Mouse (Mus musculus): ENCODE data around the gene Stag3. TPM values are rescaled to one million over a fixed set of nuclear protein-coding genes. Genes with fewer than 3 reads are reported as not detected.

The Stag3 gene
- polyA plus RNA-seq, 1 experiment = 9.2 TPM

- Histone ChIP-seq H3K4me3 (replicated peaks) (peak overlapping the region; percentile 70), H3K9me3 (peaks cover 6% of the 10 kb centered on the region), H3K36me3 (replicated peaks; ENCODE audit: low read length) (peaks cover 55% of the 10 kb centered on the region), H3K27me3 (replicated peaks) (no peaks in the 10 kb centered on the region), H3K4me1 (peaks cover 79% of the 10 kb centered on the region)
- TF ChIP-seq FLI1 (IDR thresholded peaks at IDR 0.05; ENCODE audit: low read length) = no peak
- TF ChIP-seq GATA1 (IDR thresholded peaks at IDR 0.05; ENCODE audit: borderline replicate concordance, low read length) = no peak
Observed at GRCm38 (mm10) chr5:138257585-138257978, 22.5 kb upstream of the Stag3 start.

- Histone ChIP-seq H3K4me3 (replicated peaks) (no peak overlapping the region), H3K4me1 (peaks cover 84% of the 10 kb centered on the region), H3K9me3 (peaks cover under 1% of the 10 kb centered on the region), H3K36me3 (replicated peaks; ENCODE audit: low read length) (peaks cover 56% of the 10 kb centered on the region), H3K27me3 (replicated peaks) (no peaks in the 10 kb centered on the region)
- TF ChIP-seq FLI1 (IDR thresholded peaks at IDR 0.05; ENCODE audit: low read length) (no peak), GATA1 (IDR thresholded peaks at IDR 0.05; ENCODE audit: borderline replicate concordance, low read length) (no peak)
Observed at GRCm38 (mm10) chr5:138258078-138258477, 22.0 kb upstream of the Stag3 start.

DNA sequence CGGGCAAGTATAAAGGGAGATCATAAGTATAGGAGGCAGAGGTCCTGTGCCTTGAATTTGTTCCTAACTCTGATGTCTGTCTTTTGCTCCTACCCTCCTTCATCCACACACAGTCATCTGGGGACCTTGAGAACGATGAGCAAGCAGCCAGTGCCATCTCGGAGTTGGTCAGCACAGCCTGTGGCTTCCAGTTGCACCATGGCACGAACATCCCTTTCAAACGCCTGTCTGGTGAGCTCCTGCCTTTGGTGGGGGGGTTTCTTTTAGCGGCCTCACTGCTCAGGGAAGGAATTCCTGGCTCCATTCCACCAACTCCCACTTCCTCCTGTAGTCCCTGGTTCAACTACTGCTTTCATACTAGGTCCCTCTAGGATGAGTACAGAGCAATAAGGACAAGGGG is 21.5 kb upstream of the Stag3 start:
- Histone ChIP-seq H3K27me3 (replicated peaks) (no peaks in the 10 kb centered on the region), H3K9me3 (no peaks in the 10 kb centered on the region), H3K4me1 (peaks cover 89% of the 10 kb centered on the region), H3K4me3 (replicated peaks) (no peak overlapping the region), H3K36me3 (replicated peaks; ENCODE audit: low read length) (peaks cover 56% of the 10 kb centered on the region)
- TF ChIP-seq GATA1 (IDR thresholded peaks at IDR 0.05; ENCODE audit: borderline replicate concordance, low read length) = no peak
- TF ChIP-seq FLI1 (IDR thresholded peaks at IDR 0.05; ENCODE audit: low read length) = no peak

DNA sequence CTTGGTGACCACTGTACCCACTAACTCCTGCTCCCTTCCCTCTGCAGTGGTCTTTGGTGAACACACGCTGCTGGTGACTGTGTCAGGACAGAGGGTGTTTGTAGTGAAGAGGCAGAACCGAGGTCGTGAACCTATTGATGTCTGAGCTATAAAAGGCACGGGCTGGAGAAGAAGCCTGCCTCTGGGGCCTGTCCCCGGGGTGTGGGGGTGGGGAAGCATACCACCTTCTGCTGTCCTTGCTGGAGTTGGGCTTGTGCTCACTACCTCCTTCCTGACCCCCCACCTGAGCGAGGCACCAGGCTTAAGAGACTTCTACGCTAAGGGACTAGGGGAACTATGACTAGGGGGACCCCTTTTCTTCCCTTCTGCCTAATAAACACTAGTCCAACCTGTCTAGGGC is 21.0 kb upstream of the Stag3 start:
- Histone ChIP-seq H3K4me1 (peaks cover 89% of the 10 kb centered on the region), H3K36me3 (replicated peaks; ENCODE audit: low read length) (peaks cover 56% of the 10 kb centered on the region), H3K9me3 (no peaks in the 10 kb centered on the region), H3K4me3 (replicated peaks) (no peak overlapping the region), H3K27me3 (replicated peaks) (no peaks in the 10 kb centered on the region)
- no peak for TF ChIP-seq FLI1 (IDR thresholded peaks at IDR 0.05; ENCODE audit: low read length)
- TF ChIP-seq GATA1 (IDR thresholded peaks at IDR 0.05; ENCODE audit: borderline replicate concordance, low read length) = no peak

GRCm38 (mm10) chr5:138260051-138260450 is 20.0 kb upstream of the Stag3 start:
- no peaks in the 10 kb centered on the region for H3K27me3 ChIP-seq (replicated peaks)
- H3K4me3 ChIP-seq (replicated peaks) = no peak overlapping the region
- no peaks in the 10 kb centered on the region for H3K9me3 ChIP-seq
- H3K4me1 ChIP-seq = peaks cover 92% of the 10 kb centered on the region
- H3K36me3 ChIP-seq (replicated peaks; ENCODE audit: low read length) = peaks cover 56% of the 10 kb centered on the region
- TF ChIP-seq FLI1 (IDR thresholded peaks at IDR 0.05; ENCODE audit: low read length) (no peak), GATA1 (IDR thresholded peaks at IDR 0.05; ENCODE audit: borderline replicate concordance, low read length) (no peak)

GRCm38 (mm10) chr5:138260834-138261233 is 19.2 kb upstream of the Stag3 start:
- H3K27me3 ChIP-seq (replicated peaks) = no peaks in the 10 kb centered on the region
- no peak for TF ChIP-seq GATA1 (IDR thresholded peaks at IDR 0.05; ENCODE audit: borderline replicate concordance, low read length)
- no peak for TF ChIP-seq FLI1 (IDR thresholded peaks at IDR 0.05; ENCODE audit: low read length)
- H3K4me1 ChIP-seq = peaks cover 92% of the 10 kb centered on the region
- no peak overlapping the region for H3K4me3 ChIP-seq (replicated peaks)
- H3K36me3 ChIP-seq (replicated peaks; ENCODE audit: low read length) = peaks cover 62% of the 10 kb centered on the region
- H3K9me3 ChIP-seq = no peaks in the 10 kb centered on the region

- Histone ChIP-seq H3K27me3 (replicated peaks) (no peaks in the 10 kb centered on the region), H3K4me1 (peaks cover 80% of the 10 kb centered on the region), H3K36me3 (replicated peaks; ENCODE audit: low read length) (peaks cover 69% of the 10 kb centered on the region), H3K4me3 (replicated peaks) (peak overlapping the region; percentile 95), H3K9me3 (no peaks in the 10 kb centered on the region)
- TF ChIP-seq GATA1 (IDR thresholded peaks at IDR 0.05; ENCODE audit: borderline replicate concordance, low read length) (no peak), FLI1 (IDR thresholded peaks at IDR 0.05; ENCODE audit: low read length) (no peak)
Observed at GRCm38 (mm10) chr5:138262001-138262400, 18.0 kb upstream of the Stag3 start.

GRCm38 (mm10) chr5:138262582-138263240 is 17.3 kb upstream of the Stag3 start:
- Histone ChIP-seq H3K4me1 (peaks cover 73% of the 10 kb centered on the region), H3K9me3 (no peaks in the 10 kb centered on the region)

GRCm38 (mm10) chr5:138263260-138264206 is 16.5 kb upstream of the Stag3 start, which contains the start of gene BC037034:
Gene BC037034, minus strand, starts transcription at chr5:138264033.
- Histone ChIP-seq H3K9me3 (no peaks in the 10 kb centered on the region), H3K36me3 (replicated peaks; ENCODE audit: low read length) (peaks cover 56% of the 10 kb centered on the region), H3K4me1 (peaks cover 65% of the 10 kb centered on the region), H3K4me3 (replicated peaks) (peak within 1 kb of the TSS; percentile 95), H3K27me3 (replicated peaks) (no peaks in the 10 kb centered on the region)
- TF ChIP-seq FLI1 (IDR thresholded peaks at IDR 0.05; ENCODE audit: low read length) = no peak
- TF ChIP-seq GATA1 (IDR thresholded peaks at IDR 0.05; ENCODE audit: borderline replicate concordance, low read length) = no peak

More at GRCm38 (mm10) chr5:138262582-138263240, 17.3 kb upstream of the Stag3 start:
- TF ChIP-seq GATA1 (IDR thresholded peaks at IDR 0.05; ENCODE audit: borderline replicate concordance, low read length) = no peak
- TF ChIP-seq FLI1 (IDR thresholded peaks at IDR 0.05; ENCODE audit: low read length) = no peak
- peak overlapping the region; percentile 95 for H3K4me3 ChIP-seq (replicated peaks)
- H3K36me3 ChIP-seq (replicated peaks; ENCODE audit: low read length) = peaks cover 64% of the 10 kb centered on the region
- no peaks in the 10 kb centered on the region for H3K27me3 ChIP-seq (replicated peaks)

DNA sequence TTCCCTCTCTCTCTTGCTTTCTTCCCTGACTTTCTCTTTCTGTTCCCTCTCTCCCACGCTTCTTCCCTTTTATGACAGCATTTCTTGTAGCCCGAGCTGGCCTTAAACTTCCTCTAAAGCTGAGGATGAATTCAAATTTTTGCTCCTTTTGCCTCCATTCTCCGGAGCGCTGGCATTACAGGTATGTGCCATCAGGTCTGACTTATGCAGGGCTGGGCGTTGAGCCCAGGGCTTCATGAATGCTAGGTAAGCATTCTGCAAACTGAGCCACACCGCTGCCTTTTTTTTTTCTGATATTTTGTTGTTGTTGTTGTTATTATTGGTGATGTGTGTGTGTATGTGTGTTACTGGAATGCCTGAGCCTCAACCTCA is 15.8 kb upstream of the Stag3 start:
- peaks cover 49% of the 10 kb centered on the region for H3K36me3 ChIP-seq (replicated peaks; ENCODE audit: low read length)
- peaks cover 58% of the 10 kb centered on the region for H3K4me1 ChIP-seq
- no peaks in the 10 kb centered on the region for H3K27me3 ChIP-seq (replicated peaks)
- peak overlapping the region; percentile 95 for H3K4me3 ChIP-seq (replicated peaks)
- no peaks in the 10 kb centered on the region for H3K9me3 ChIP-seq
- no peak for TF ChIP-seq GATA1 (IDR thresholded peaks at IDR 0.05; ENCODE audit: borderline replicate concordance, low read length)
- no peak for TF ChIP-seq FLI1 (IDR thresholded peaks at IDR 0.05; ENCODE audit: low read length)

All from megakaryocyte, embryonic 14.5 days (primary cell).